Mouse (Mus musculus): Measurements from ENCODE around the gene Stat6. TPM values are rescaled to one million over a fixed set of nuclear protein-coding genes. Genes with fewer than 3 reads are reported as not detected.

Gene Stat6
- polyA plus RNA-seq, 1 experiment, result 123 TPM

- H3K4me3 ChIP-seq (replicated peaks; ENCODE audit: extremely low read depth, low read depth, low read length), result peak overlapping the region; percentile 84
- WGBS, result under 1% methylated on average over 33 of the region's 39 CpGs
- peaks cover 3% of the 10 kb centered on the region; the same call in 1 of the 2 replicates for H3K4me1 ChIP-seq (ENCODE audit: control insufficient read depth, insufficient read depth, low read length)
- TF ChIP-seq POLR2A (IDR thresholded peaks at IDR 0.05; ENCODE audit: borderline replicate concordance, extremely low read depth, low read depth, low read length) (peak; percentile 70; the same call in 1 of the 2 replicates), CTCF (IDR thresholded peaks at IDR 0.05; ENCODE audit: insufficient read depth, low read length) (no peak)
- peak; percentile 86 for DNase-seq
Observed at GRCm38 (mm10) chr10:127621191-127622056, 21.4 kb upstream of the Stat6 start.

GRCm38 (mm10) chr10:127622057-127622392 lies 20.8 kb upstream of the Stat6 start:
- Histone ChIP-seq H3K4me3 (replicated peaks; ENCODE audit: extremely low read depth, low read depth, low read length) (peak overlapping the region; percentile 84), H3K4me1 (ENCODE audit: control insufficient read depth, insufficient read depth, low read length) (peaks cover under 1% of the 10 kb centered on the region; the same call in 1 of the 2 replicates)
- WGBS, result under 1% methylated on average over 13 of the region's 13 CpGs
- TF ChIP-seq POLR2A (IDR thresholded peaks at IDR 0.05; ENCODE audit: borderline replicate concordance, extremely low read depth, low read depth, low read length) (peak; percentile 22; the same call in 1 of the 2 replicates), CTCF (IDR thresholded peaks at IDR 0.05; ENCODE audit: insufficient read depth, low read length) (peak; percentile 33)
- peak; percentile 75 for DNase-seq

- WGBS, result 63% methylated on average over 4 of the region's 4 CpGs
- DNase-seq, result no peak
- TF ChIP-seq POLR2A (IDR thresholded peaks at IDR 0.05; ENCODE audit: borderline replicate concordance, extremely low read depth, low read depth, low read length) (no peak), CTCF (IDR thresholded peaks at IDR 0.05; ENCODE audit: insufficient read depth, low read length) (no peak)
Observed at GRCm38 (mm10) chr10:127622661-127623060, 20.1 kb upstream of the Stat6 start.

GRCm38 (mm10) chr10:127623439-127624216 lies 19.2 kb upstream of the Stat6 start:
- 93% methylated on average over 6 of the region's 6 CpGs for WGBS
- Histone ChIP-seq H3K4me1 (ENCODE audit: control insufficient read depth, insufficient read depth, low read length) (no peaks in the 10 kb centered on the region; the same call in 1 of the 2 replicates), H3K4me3 (replicated peaks; ENCODE audit: extremely low read depth, low read depth, low read length) (no peak overlapping the region)
- no peak for DNase-seq
- no peak for TF ChIP-seq CTCF (IDR thresholded peaks at IDR 0.05; ENCODE audit: insufficient read depth, low read length)
- TF ChIP-seq POLR2A (IDR thresholded peaks at IDR 0.05; ENCODE audit: borderline replicate concordance, extremely low read depth, low read depth, low read length), result no peak

More at GRCm38 (mm10) chr10:127622661-127623060, 20.1 kb upstream of the Stat6 start:
- H3K4me1 ChIP-seq (ENCODE audit: control insufficient read depth, insufficient read depth, low read length), result no peaks in the 10 kb centered on the region; the same call in 1 of the 2 replicates
- H3K4me3 ChIP-seq (replicated peaks; ENCODE audit: extremely low read depth, low read depth, low read length), result no peak overlapping the region

- no peak for DNase-seq
- Histone ChIP-seq H3K4me1 (ENCODE audit: control insufficient read depth, insufficient read depth, low read length) (no peaks in the 10 kb centered on the region; the same call in 1 of the 2 replicates), H3K4me3 (replicated peaks; ENCODE audit: extremely low read depth, low read depth, low read length) (no peak overlapping the region)
- WGBS, result 89% methylated on average over 3 of the region's 3 CpGs
- peak; percentile 68 for TF ChIP-seq CTCF (IDR thresholded peaks at IDR 0.05; ENCODE audit: insufficient read depth, low read length)
- TF ChIP-seq POLR2A (IDR thresholded peaks at IDR 0.05; ENCODE audit: borderline replicate concordance, extremely low read depth, low read depth, low read length), result no peak
Observed at GRCm38 (mm10) chr10:127626433-127626832, 16.4 kb upstream of the Stat6 start.

GRCm38 (mm10) chr10:127631261-127632214 lies 11.2 kb upstream of the Stat6 start:
- peaks cover 5% of the 10 kb centered on the region; the same call in 1 of the 2 replicates for H3K4me1 ChIP-seq (ENCODE audit: control insufficient read depth, insufficient read depth, low read length)
- TF ChIP-seq POLR2A (IDR thresholded peaks at IDR 0.05; ENCODE audit: borderline replicate concordance, extremely low read depth, low read depth, low read length), result no peak
- no peak for TF ChIP-seq CTCF (IDR thresholded peaks at IDR 0.05; ENCODE audit: insufficient read depth, low read length)
- DNase-seq, result no peak
- WGBS, result 53% methylated on average over 10 of the region's 10 CpGs
- H3K4me3 ChIP-seq (replicated peaks; ENCODE audit: extremely low read depth, low read depth, low read length), result no peak overlapping the region

- WGBS, result 41% methylated on average over 7 of the region's 7 CpGs
- DNase-seq, result no peak
- peaks cover 5% of the 10 kb centered on the region; the same call in 1 of the 2 replicates for H3K4me1 ChIP-seq (ENCODE audit: control insufficient read depth, insufficient read depth, low read length)
- TF ChIP-seq POLR2A (IDR thresholded peaks at IDR 0.05; ENCODE audit: borderline replicate concordance, extremely low read depth, low read depth, low read length) (no peak), CTCF (IDR thresholded peaks at IDR 0.05; ENCODE audit: insufficient read depth, low read length) (no peak)
- H3K4me3 ChIP-seq (replicated peaks; ENCODE audit: extremely low read depth, low read depth, low read length), result no peak overlapping the region
Observed at GRCm38 (mm10) chr10:127632668-127633271, 10.0 kb upstream of the Stat6 start.

GRCm38 (mm10) chr10:127640421-127640820 lies 2.4 kb upstream of the Stat6 start:
- DNase-seq, result no peak
- no peak for TF ChIP-seq POLR2A (IDR thresholded peaks at IDR 0.05; ENCODE audit: borderline replicate concordance, extremely low read depth, low read depth, low read length)
- TF ChIP-seq CTCF (IDR thresholded peaks at IDR 0.05; ENCODE audit: insufficient read depth, low read length), result no peak
- Histone ChIP-seq H3K4me3 (replicated peaks; ENCODE audit: extremely low read depth, low read depth, low read length) (no peak overlapping the region), H3K4me1 (ENCODE audit: control insufficient read depth, insufficient read depth, low read length) (no peaks in the 10 kb centered on the region)
- 62% methylated on average over 5 of the region's 5 CpGs for WGBS

All from lung, adult 2 months (tissue).